Comparison of ENCODE assay signal across 8 mouse cellular contexts in genomic region chr12:102181799-102182357, GRCm38 (mm10). TPM values are rescaled to one million over a fixed set of nuclear protein-coding genes. Genes with fewer than 3 reads are reported as not detected.
DNase-seq lines count a peak whose midpoint lies in the region; ATAC-seq and TF ChIP-seq lines count a peak whose summit lies in the region.

No protein-coding gene starts in this region.

- ATAC-seq in forebrain, embryonic 16.5 days: 0 out of 2 replicates have a peak, but pooled peaks have one; percentile 6
- ATAC-seq in inflammation-experienced regulatory T-cells, adult 6 months: no peak

- no peaks in the 10 kb centered on the region for H3K36me3 ChIP-seq in CH12.LX (replicated peaks in 1 of 2; ENCODE audit: control insufficient read depth in 1 of 2, insufficient read depth in 1 of 2, low read length in 1 of 2)
- no peaks in the 10 kb centered on the region for H3K36me3 ChIP-seq in forebrain, embryonic 16.5 days (ENCODE audit: control insufficient read depth, insufficient read depth)
- H3K36me3 ChIP-seq in kidney, adult 2 months (ENCODE audit: control insufficient read depth, insufficient read depth, low read length): no peaks in the 10 kb centered on the region

- H3K9me3 ChIP-seq in CH12.LX (replicated peaks; ENCODE audit: low read length): no peaks in the 10 kb centered on the region
- H3K9me3 ChIP-seq in forebrain, embryonic 16.5 days (ENCODE audit: control insufficient read depth, low read length): no peaks in the 10 kb centered on the region

- H3K27me3 ChIP-seq in CH12.LX (replicated peaks): no peaks in the 10 kb centered on the region
- no peaks in the 10 kb centered on the region for H3K27me3 ChIP-seq in forebrain, embryonic 16.5 days (replicated peaks; ENCODE audit: control insufficient read depth, insufficient read depth, low read length)
- H3K27me3 ChIP-seq in kidney, adult 2 months (replicated peaks; ENCODE audit: control insufficient read depth, insufficient read depth, low read length): no peaks in the 10 kb centered on the region

- in situ Hi-C loops in CH12.LX (cut with MboI; ENCODE audit: low pct_ligation_motif_present, low pct_unique_long_range_greater_than_20kb, low sequenced_read_pairs): loop anchor here (10.0 to 25.0 kb wide), 3 partner anchors 153 to 370 kb away; partner anchors contain the start of gene Fbln5

- DNase-seq in 416B (ENCODE audit: low read depth): peak; percentile 56
- peak; percentile 63 for DNase-seq in CH12.LX (ENCODE audit: extremely low read depth)
- DNase-seq in c-Kit-positive CD71-negative TER-119-negative erythroid progenitor cells, embryonic 14.5 days (ENCODE audit: low read depth): peak; percentile 52
- DNase-seq in kidney, adult 2 months: peak; percentile 57
- DNase-seq in lung, adult 2 months: peak; percentile 84
- DNase-seq in retina, postnatal 1 day: peak; percentile 69

- no peak overlapping the region for H3K27ac ChIP-seq in CH12.LX (ENCODE audit: insufficient read depth, low read depth)
- no peak overlapping the region for H3K27ac ChIP-seq in forebrain, embryonic 16.5 days (ENCODE audit: low read length)
- H3K27ac ChIP-seq in kidney, adult 2 months (ENCODE audit: insufficient read depth, low read depth, low read length): no peak overlapping the region

- H3K4me3 ChIP-seq in CH12.LX (replicated peaks in 1 of 3; ENCODE audit: low read depth in 2 of 3, low read length in 2 of 3, poor library complexity in 1 of 3): no peak overlapping the region
- H3K4me3 ChIP-seq in forebrain, embryonic 16.5 days (replicated peaks; ENCODE audit: low read length): no peak overlapping the region
- no peak overlapping the region for H3K4me3 ChIP-seq in kidney, adult 2 months (ENCODE audit: insufficient read depth, low read depth, low read length)
- H3K4me3 ChIP-seq in lung, adult 2 months (replicated peaks; ENCODE audit: extremely low read depth, low read depth, low read length): no peak overlapping the region

- 40% methylated on average over 5 of the region's 5 CpGs for WGBS in forebrain, embryonic 16.5 days
- 50% methylated on average over 5 of the region's 5 CpGs for WGBS in kidney, adult 2 months
- WGBS in lung, adult 2 months: 42% methylated on average over 5 of the region's 5 CpGs

- no peaks in the 10 kb centered on the region for H3K79me2 ChIP-seq in CH12.LX (replicated peaks; ENCODE audit: control insufficient read depth, extremely low read depth, insufficient read depth, poor library complexity, severe bottlenecking)

- TF ChIP-seq CTCF in CH12.LX (conservative IDR thresholded peaks at IDR 0.05 in 1 of 2, IDR thresholded peaks at IDR 0.05 in 1 of 2; ENCODE audit: low read depth in 2 of 2, low read length in 2 of 2): peak; percentile 89 to 92
- peak; percentile 81 for TF ChIP-seq CTCF in kidney, adult 2 months (conservative IDR thresholded peaks at IDR 0.05; ENCODE audit: insufficient read depth, insufficient read length, low read depth, low read length)
- peak; percentile 93 for TF ChIP-seq CTCF in lung, adult 2 months (IDR thresholded peaks at IDR 0.05; ENCODE audit: insufficient read depth, low read length)

- peak; percentile 82 for TF ChIP-seq RAD21 in CH12.LX (IDR thresholded peaks at IDR 0.05; ENCODE audit: low read depth, low read length)

- TF ChIP-seq EP300 in CH12.LX (IDR thresholded peaks at IDR 0.05; ENCODE audit: low read length): no peak

- H3K9ac ChIP-seq in CH12.LX (ENCODE audit: insufficient read depth, low read depth): no peak overlapping the region
- H3K9ac ChIP-seq in forebrain, embryonic 16.5 days (replicated peaks; ENCODE audit: low read depth, low read length): no peak overlapping the region

- H3K4me1 ChIP-seq in CH12.LX (ENCODE audit: control insufficient read depth in 1 of 2, insufficient read depth in 2 of 2): 0 out of 4 replicates have a peak, but pooled peaks cover 0 to 5% of the 10 kb centered on the region in 2 experiments
- H3K4me1 ChIP-seq in forebrain, embryonic 16.5 days (replicated peaks; ENCODE audit: control insufficient read depth, insufficient read depth, low read length): no peaks in the 10 kb centered on the region
- H3K4me1 ChIP-seq in kidney, adult 2 months (ENCODE audit: control insufficient read depth, insufficient read depth, low read length): no peaks in the 10 kb centered on the region
- peaks cover 11% of the 10 kb centered on the region for H3K4me1 ChIP-seq in lung, adult 2 months (ENCODE audit: control insufficient read depth, insufficient read depth, low read length)

- dilution Hi-C loops in CH12.LX (cut with MboI; ENCODE audit: extremely low pct_ligation_motif_present, extremely low pct_unique_long_range_greater_than_20kb, low sequenced_read_pairs): no loop called here

- H3K4me2 ChIP-seq in CH12.LX (ENCODE audit: insufficient read depth, low read depth, poor library complexity, severe bottlenecking): no peak overlapping the region
- no peak overlapping the region for H3K4me2 ChIP-seq in forebrain, embryonic 16.5 days (ENCODE audit: low read length)

- no peak for TF ChIP-seq POLR2A in CH12.LX (IDR thresholded peaks at IDR 0.05; ENCODE audit: low read depth, low read length)
- no peak for TF ChIP-seq POLR2A in kidney, adult 2 months (IDR thresholded peaks at IDR 0.05; ENCODE audit: low read depth, low read length)
- TF ChIP-seq POLR2A in lung, adult 2 months (IDR thresholded peaks at IDR 0.05; ENCODE audit: borderline replicate concordance, extremely low read depth, low read depth, low read length): no peak

TF ChIP-seq in CH12.LX, 34 proteins besides CTCF, POLR2A, EP300 and RAD21:
- TF ChIP-seq SMC3 (IDR thresholded peaks at IDR 0.05; ENCODE audit: low read depth, low read length) (peak; percentile 95), NRF1 (IDR thresholded peaks at IDR 0.05; ENCODE audit: low read depth, low read length) (no peak), ZC3H11A (IDR thresholded peaks at IDR 0.05; ENCODE audit: low read depth, low read length) (peak; percentile 70)

RNA-seq across cellular contexts. Expression of gene Slc24a4, which starts 53.3 kb away (rescaled TPM):
- total RNA-seq in CH12.LX (2012; rRNA removed) (0.34 and 0.84 TPM in 2 replicates), CH12.LX (2014; rRNA removed) (0.23 and 0.47 TPM in 2 replicates)
- polyA plus RNA-seq in CH12.LX (2012; ENCODE audit: insufficient read length, low read depth): 0.42 and 0.69 TPM in 2 replicates
- polyA plus RNA-seq in forebrain, embryonic 16.5 days (2015; fragmentation: Nextera tagmentation; extraction: Ambion mirVana): 1.3 and 1.8 TPM in 2 replicates
- polyA plus RNA-seq in kidney, adult 2 months (2012; rRNA removed): 0.05 and 0.11 TPM in 2 replicates
- polyA plus RNA-seq in lung, adult 2 months (2012; rRNA removed): 20.2 and 25.2 TPM in 2 replicates
- not detected for polyA plus RNA-seq in inflammation-experienced regulatory T-cells, adult 6 months (2017; shearing (Covaris generic))
